Mouse (Mus musculus): ENCODE data around the gene Atf7.
A peak's percentile ranks its signal among the peaks of the same experiment; 100 is the strongest.

DNA sequence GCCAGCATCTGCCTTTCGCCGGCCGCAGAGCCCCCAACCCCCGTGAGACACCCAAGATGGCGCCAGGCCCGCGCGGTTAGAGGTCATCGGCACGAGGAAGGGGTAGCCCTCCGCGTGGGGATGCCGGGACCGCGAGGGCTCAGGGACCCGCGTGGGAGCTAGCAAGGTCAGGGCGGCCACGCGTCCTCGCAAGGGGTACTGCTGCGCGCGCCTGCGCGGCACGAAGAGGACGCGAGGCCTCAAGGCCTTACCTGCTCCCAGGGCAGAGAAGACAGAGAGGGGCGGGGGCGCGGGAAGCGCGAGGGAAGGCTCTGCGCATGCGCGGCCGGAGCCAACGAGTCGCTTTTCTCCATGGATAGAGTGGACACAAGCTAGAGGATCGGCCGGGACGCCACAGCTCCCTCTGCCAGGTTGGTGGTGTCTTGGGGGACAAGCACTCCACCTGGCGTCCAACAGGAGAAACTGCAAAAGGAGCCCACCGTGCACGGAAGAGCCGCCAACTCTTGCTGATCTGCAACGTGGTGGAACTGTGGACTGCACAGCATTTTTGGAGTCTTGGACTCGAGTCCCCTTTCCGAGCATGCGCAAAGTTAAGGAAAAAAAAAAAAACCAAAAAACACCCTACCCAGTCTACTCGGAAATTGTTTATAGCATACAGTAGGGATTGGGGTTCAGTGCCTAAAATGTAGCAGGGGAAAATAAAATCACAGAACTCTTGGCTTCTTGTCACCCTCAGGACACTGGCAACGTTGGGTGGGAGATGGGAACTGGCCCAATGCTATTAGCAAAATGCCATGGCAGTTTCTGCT lies 45.7 kb upstream of the Atf7 start:
- TF ChIP-seq CTCF (IDR thresholded peaks at IDR 0.05), result peak; percentile 100
- peak; percentile 63 for TF ChIP-seq EP300 (IDR thresholded peaks at IDR 0.05)
